Mouse (Mus musculus) thymus, postnatal 36 days (tissue): ENCODE data around the gene Endov.

ENCODE experiments used
- DNase-seq, 2 experiments: peaks; one replicate each; pipeline ENCODE4 v3.0.0; 2022; ENCODE audit warnings: mixed read lengths in 2 of 2

Endov gene

DNA sequence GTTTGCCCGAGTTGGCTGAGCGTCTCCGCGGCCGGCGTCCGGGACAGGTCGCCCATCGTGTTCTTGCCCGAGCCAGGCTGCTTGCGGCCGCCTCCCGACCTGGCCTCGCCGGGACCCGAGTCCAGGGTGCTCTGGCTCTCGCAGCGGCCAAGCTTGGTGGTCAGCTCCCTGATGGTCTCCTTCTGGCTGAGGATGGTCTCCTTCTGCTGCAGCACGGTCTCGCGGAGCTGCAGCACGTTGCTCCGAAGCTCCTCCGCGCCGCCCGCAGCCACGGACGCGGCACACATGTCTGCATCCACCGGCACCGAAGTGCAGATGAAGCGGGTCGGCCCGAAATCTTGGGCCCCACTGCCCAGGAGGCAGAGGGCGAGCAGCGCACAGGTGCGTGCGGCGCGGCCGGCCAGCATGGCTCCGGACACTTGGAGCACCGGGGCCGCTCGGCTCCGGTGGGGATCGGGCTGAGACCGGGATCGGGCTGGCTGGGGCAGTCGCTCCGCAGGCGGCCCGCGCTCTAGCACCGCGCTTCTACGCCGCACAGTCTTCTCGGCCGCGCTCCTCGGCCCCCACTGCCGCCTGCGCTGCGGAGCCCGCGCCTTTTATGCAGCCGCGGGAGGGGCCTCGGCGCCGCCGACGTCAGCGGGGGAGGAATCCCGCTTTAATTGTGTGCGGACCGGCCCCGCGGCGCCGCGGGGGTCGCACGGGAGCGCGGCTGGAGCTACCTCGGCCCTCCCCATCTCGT lies 56.2 kb downstream of the Endov start, which contains the start of gene Nptx1:
TSS of gene Nptx1 (minus strand) at position 571 of the 739 bp plus-strand sequence.
- no peak for DNase-seq

DNA sequence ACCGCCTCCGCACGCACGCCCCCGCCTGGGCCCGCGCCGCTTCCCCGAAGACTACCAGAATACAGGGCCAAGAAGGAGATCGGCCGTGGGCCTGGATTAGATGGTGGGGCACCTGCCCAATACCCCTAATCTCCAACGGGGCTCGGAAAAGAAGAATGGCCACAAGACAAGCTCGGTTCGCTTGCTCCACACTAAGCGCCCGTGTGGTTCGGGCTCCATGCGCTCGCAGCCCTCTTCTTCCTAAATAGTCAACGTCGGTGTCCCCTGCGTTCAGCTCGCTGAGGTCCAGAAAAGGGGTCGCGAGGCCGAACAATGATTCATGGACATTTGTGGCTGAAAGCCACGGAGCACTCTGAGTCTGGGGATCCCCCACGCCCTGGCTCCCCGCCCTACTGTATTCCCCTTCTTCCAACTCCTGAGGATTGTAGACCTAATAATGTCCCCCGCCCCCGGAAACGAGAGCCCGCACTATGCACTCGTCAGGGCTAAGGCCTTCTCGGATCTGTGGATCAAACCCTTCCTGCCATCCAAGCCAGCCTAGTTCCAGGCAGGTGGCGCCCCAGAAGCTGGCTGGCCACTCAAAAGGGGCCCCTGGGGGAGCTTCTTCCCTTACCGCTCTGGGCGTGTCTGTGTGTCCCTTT lies 56.9 kb downstream of the Endov start:
- no peak for DNase-seq

DNA sequence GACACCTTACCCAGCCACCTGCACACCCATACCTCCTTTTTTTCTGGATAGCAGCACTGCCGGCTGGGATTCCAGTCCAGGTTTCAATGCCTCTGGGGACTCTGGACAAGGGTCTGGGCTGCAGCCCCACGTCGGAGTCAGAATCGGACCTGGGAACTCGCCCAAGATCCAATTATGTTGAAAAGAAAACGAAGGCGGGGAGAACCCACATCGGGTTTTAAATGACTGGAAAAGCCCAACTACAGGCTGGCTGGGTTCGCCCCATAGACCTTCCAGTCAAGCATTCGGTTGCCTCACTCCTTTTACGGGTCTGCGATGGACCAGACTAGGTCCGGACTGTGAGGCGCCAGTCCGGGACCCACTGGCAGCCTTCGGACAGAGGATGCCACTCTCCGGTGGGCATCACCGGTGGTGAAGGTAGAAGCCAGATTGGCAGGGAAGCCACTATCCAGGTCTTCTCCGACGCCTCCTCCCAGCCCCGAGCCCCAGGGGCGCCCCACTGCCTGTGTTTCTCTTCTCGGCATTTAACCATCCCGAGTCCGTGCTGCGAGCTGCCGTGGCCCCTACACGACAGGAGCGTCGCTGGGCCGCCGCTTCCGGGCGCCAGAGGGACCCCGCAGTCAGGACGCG lies 57.7 kb downstream of the Endov start:
- DNase-seq: peak in 1 of 2 experiments; percentile 17

DNA sequence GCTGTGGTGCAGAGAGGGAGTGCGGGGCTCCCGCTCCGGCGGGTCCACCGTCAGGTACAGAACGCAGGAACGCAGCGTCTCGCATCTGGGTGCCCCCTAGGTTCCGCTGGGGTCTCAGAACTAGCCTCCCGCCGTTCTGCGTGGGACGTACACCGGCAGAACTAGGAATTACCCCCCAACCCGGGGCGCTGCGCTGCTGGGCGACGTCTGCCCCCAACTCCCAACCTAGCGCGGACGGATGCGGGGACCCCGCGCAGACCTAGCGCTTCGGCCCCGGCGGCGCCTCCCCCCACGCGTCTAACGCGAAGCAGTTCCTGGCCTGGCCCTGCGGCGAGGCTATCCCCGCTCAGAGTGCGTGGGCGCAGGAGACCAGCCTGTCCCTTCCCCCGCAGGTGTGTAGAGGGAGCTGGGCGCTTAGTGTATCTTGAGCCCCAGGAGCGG lies 58.2 kb downstream of the Endov start:
- no peak for DNase-seq

DNA sequence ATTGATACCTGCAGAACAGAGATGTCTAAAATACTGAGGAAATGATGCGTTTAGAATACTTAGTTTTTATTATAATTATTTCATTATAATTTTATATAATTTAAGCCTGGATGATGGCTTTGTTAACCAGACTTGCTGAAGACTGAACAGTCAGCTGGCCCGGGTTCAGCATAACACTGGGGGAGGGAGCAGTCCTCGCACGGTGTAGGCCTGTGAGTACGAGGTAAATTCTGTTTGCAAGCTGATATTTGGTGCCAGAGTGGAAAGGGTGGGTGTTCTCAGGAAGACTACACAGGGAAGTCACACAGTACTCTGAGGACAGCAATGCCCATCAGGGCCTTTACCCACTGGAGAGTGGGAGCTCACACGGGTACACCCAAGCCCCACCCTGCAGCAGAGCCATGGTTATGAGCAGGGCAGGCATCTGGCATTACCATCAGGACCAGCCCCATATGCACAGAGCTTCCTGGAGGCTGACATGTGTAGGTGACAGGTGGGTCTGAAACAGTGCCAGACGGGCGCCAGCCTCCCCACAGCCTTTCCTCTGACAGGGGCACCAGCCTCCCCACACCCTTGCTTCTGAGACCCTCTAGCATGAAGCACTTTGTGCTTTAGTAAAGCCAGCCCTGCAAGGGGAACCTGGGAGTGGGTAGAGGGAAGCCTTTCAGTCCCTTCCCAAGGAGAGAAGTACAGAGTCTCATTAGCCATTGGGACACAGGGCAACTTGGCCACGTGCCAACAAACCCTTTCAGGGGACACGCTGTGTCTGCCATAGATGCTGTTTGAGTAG lies 59.6 kb downstream of the Endov start:
- no peak for DNase-seq

DNA sequence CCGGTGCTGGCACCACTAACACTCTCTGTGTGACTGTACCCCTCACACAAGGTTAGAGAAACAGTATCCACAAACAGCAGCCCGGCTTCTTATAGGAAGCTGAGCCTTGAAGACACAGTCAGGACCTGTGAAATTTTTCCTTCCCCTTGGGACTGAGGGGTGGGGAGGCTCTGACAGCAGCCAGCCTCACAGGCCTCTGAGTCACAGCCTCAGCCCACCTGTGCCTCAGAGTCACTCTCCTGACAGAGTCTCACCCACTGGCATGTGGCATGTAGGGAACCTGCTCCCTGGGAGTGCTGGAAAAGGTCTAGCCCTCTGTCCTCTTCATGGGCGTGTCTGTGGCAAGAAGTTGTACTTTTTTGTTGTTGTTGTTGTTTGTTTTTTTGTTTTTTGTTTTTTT lies 60.3 kb downstream of the Endov start:
- no peak for DNase-seq

DNA sequence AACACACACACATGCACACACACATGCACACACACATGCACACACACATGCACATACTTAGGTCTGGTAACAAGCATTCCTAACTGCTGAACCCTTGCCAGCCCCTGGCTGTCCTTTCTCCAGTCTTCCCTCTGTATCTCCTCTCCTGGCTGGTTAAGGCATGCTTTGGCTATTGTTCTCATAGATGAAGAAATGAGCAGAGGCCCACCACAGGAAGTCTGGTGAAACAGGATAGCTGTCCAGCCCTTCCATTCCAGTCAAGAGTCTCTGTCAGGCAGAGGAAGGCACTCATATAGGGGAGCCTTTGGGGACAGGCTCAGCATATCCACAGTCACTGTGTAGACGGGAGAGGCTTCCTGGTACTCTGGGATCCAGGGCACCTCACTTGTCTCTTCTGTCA lies 61.2 kb downstream of the Endov start:
- no peak for DNase-seq

DNA sequence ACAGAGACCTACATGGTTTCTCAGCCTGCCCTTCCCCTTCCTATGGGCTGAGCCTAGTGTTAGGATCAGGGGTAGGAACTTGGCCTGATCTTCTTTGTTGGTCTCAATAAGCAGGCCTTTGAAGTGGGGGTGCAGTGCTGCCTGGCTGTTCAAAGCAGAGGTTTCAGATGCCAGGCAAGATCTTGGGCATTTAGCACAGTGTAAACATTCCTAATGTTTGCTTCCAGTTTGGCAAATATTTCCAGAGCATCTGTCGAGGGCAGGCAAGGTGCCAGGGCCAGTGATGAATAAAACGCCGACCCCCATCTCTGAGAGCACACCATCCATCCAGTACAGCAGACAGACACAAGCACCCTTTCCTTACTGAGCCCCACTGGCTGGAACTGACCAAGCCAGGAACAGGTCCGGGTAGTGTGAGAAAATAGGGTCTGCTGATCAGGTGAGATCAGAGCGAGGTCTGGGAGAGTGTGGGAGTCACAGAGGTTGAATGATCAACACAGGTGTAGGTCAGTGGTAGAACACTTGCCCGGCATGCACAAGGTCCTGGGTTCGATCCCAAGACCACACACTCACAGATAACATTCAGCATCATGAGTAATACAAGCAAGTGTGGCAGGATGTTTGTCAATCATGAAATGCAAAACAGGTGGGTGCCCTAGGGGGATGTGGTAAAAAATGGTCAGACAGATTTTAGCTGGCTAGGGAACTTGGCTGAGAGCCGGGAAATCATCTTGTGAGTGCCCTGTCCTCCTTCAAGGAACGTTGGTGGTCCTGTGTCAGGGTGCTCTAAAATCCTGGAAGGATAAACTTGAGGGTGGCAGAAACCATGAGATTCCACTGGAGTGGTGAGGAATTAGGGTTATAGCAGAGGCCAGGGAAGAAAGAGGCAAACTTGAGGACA lies 62.0 kb downstream of the Endov start:
- no peak for DNase-seq

DNA sequence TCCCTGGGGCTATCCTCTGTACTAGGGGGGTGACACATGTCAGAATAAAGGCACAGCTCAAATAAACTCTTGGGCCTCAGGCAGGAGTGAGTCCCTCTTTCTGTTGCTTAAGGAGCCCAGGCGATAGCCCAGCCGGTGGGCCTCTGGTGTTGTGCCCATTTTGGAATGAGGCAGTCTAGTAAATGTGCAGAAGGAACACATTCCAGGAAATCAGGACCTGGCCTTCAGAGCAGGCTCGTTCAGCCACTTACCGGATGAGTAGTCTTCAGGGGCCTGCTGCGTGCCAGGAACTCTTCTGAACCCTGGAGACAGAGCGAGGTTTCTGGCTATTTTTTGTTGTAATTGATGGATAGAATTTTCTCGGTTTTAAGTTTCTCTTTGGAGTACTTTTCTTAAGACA lies 63.6 kb downstream of the Endov start:
- DNase-seq: no peak

DNA sequence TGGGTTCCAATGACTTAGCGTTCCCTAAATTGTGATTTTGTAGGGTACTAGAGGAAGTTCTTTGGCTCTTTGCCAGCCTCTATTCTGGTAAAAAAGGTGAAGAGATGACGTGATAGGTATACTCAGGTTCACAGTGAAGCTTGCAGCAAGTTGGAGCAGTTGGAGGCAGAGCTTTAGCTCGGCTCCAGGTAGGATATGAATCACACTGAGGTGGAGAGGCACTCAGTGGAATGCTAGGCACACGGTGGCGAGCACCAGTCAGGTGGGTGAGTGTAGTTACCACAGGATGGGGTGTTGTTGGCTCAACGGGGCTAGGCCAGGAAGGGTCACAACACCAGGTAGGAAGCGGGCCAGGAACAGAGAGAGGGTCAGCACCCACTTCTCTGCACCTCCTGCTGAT lies 64.0 kb downstream of the Endov start:
- no peak for DNase-seq

DNA sequence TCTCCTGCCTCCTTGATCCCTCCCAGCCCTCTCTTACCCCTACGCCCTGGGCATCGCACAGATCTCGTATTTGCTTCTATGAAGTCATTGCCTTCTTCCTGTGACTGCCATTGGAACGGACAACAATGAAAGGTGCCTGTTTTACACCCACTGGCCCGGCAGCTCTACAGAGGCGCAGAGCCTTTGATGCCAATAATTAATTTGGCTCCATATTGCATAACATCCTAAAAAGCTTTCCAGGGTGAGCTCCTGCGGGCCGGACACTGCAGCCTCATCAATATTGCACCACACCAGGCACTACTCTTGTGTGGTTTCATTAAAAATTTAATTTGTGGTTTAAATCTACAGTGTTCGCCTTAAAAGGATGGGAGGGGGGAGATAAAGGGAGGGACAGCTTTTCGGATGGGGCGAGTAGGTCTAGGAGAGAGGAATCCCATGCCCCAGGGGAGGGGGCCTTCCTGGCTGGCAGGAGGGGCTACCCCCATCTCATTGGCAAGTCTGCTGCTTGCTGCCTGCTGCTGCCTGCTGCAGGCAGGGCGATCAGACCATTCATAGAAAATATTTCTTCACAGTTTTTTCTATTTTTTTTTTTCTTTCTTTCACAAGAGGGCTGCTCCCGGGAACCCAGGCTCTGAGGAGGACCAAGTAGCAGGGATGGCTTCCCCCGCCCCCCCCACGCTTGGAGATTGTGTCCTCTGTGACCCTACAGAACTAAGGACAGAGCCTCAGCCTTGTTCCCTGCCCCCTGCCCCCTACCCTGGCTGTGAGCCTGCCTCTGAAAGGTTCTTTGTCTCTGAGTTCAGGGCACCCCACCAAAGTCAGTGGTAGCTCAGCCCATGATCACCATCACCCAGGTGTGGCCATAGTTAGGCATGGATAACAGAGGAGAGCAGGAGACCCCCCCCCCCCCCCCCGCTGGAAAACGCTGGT lies 67.1 kb downstream of the Endov start:
- no peak for DNase-seq

DNA sequence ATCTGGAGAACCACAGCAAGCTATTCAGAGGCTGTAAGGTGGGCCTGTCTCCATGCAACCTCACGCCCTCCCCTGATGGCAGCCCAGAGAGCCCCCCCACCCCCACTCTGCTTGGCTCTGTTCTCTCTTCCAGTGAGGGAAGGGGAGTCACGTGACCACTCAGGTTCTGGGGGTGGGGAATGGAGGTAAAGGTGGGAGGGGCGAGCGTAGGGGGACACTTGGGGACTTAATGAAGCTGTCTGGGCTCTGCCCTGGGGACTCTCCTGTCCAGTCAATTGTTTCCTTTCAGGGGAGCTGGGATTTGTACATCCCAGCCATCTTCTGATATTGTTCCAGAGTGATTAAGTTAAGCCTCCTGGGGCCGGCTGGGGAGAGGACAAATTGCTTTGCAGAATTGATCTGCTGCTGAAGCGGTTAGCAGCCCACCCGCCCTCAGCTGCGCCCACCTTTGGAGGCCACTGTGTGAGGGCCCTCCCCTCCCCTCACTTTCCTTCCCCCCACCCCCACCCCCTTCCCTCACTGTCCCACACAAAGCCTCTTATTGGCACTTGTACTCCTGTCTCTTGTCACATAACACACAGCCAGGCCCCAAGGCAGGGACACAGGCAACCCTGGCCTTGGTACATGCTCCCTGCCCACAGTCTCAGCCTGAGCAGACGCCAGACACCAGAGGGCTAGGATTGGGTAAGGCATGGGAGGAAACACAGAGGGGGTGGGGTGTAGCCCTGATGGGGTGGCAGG lies 67.9 kb downstream of the Endov start:
- DNase-seq: no peak
